Mouse (Mus musculus) C3H10T1/2 (cell line): Measurements from ENCODE around the gene Olfr19. TPM values are rescaled to one million over a fixed set of nuclear protein-coding genes. Genes with fewer than 3 reads are reported as not detected.

Experiments used
- polyA plus RNA-seq, 2 experiments: library from polyadenylated mRNA; unstranded; fragments of >200 nt; fragmentation: generic; extraction: Trizol; gene quantifications; one replicate each; pipeline ENCODE4 v1.2.1; 2012; ENCODE audit warnings: missing spikeins in 2 of 2

The Olfr19 gene
- not detected for polyA plus RNA-seq

GRCm38 (mm10) chr16:16676305-16676704, at the start of gene Olfr19:
Olfr19 (minus strand) TSS chr16:16676405.

Other genes with a start within 250 kb of the Olfr19 start
- gene Fgd4, start 75.9 kb downstream of the Olfr19 start, polyA plus RNA-seq: under 1 TPM; 0.19 to 0.26 TPM
- gene Spag6l, start 153.1 kb upstream of the Olfr19 start, polyA plus RNA-seq: not detected
- under 1 TPM; 0.04 to 0.28 TPM for gene Igll1, start 187.6 kb upstream of the Olfr19 start, polyA plus RNA-seq
- 10 to 100 TPM; 19.8 to 69.1 TPM for gene Top3b, start 194.3 kb upstream of the Olfr19 start, polyA plus RNA-seq
- 1 to 10 TPM in 1 of 2 experiments, under 1 TPM in 1; 0.81 to 4.1 TPM for gene Vpreb1, start 194.4 kb upstream of the Olfr19 start, polyA plus RNA-seq
- gene Ppm1f, start 220.1 kb upstream of the Olfr19 start, polyA plus RNA-seq: 10 to 100 TPM in 1 of 2 experiments, 1 to 10 TPM in 1; 5.3 to 18.2 TPM